Mouse (Mus musculus): ENCODE data around the gene Mapkbp1. TPM values are rescaled to one million over a fixed set of nuclear protein-coding genes. Genes with fewer than 3 reads are reported as not detected.

The Mapkbp1 gene
- total RNA-seq, 2 experiments from 2014 or later: 81.6 to 85.0 TPM

GRCm38 (mm10) chr2:120007680-120008210, 35.2 kb downstream of the Mapkbp1 start:
- intact Hi-C loops (cut with DNase I): loop anchor here (5.0 kb wide), 1 partner anchor 35 kb away; the partner anchor contains the start of gene Mapkbp1
- DNase-seq: no peak

GRCm38 (mm10) chr2:120008672-120009071, 36.2 kb downstream of the Mapkbp1 start:
- intact Hi-C loops (cut with DNase I): loop anchor here (5.0 kb wide), 1 partner anchor 36 kb away; the partner anchor contains the start of gene Mapkbp1

DNA sequence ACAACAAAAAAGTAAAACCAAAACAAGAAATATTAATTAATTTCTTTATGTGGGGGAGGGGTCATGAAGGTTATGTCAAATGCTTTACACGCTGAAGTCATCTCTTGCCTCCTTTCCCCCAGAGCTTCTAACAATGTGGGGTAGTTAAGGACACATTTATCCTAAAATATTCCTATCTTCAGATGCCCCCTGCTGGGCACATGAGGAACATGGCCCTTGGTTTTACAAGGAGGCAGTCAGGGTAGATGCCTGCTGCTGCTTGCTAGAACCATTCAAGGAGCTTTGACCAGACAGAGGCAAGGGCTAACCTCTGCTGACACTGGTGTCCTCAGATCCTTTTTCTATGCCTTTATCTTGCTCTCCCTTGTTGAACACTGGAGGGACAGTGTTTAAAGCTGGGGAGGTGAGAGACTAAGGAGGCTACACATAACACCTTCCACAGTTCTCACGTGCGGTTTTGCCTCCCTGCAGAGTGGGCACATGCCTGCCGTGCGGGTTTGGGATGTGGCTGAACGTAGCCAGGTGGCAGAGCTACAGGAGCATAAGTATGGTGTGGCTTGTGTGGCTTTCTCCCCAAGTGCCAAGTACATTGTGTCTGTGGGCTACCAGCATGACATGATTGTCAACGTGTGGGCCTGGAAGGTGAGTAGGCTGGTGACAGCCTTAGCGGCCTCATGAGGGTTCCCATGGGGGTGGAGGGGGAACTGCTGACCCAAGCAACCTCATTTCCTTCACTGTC, 39.1 kb downstream of the Mapkbp1 start:
- peak; percentile 25 for DNase-seq
- intact Hi-C loops (cut with DNase I): no loop called here

More at GRCm38 (mm10) chr2:120008672-120009071, 36.2 kb downstream of the Mapkbp1 start:
- DNase-seq: no peak

DNA sequence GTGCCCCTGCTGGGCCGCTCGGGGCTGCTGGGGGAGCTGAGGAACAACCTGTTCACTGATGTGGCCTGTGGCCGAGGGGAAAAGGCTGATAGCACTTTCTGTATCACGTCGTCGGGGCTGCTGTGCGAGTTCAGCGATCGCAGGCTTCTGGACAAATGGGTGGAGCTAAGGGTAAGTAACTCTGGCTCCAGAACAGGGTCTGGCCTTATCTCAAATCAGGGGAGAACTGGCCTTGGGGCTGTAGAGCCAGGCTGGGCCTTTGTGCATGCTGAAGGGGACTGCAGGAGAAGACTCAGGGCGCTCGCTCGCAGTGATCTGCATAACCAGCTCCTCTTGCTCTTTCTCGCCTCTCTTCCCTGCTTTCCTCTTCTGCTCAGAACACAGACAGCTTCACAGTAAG, 40.4 kb downstream of the Mapkbp1 start:
- DNase-seq: no peak
- intact Hi-C loops (cut with DNase I): no loop called here

DNA sequence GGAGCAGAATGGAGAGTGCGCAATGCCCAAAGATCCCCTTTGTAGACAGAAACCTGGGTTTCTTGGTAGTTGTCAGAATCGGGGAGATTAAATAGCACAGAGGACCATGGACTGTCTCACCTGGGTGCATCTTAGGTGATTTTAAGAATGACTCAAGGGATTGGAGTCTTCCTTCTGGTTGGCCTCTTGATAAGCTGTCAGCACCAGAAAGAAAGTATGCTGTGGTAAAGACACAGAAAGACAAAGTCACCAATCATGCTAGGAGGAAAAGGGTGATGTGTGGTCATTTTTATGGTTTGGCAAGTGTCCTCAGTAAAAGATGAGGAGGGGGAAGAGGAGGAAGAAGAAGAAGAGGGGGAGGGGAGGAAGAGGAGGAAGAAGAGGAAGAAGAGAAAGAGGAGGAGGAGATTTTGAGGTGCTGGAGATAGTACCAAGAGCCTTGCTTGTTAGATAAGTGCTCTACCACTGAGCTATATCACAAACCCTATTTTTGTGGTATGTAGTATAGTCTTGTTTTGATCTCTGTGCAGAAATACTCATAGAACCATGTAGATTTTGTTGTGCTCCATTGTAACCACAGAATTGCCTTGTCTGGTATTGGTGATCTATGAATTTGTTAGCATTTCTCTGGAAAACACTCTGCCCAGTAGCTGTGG, 41.5 kb downstream of the Mapkbp1 start:
- DNase-seq: no peak
- intact Hi-C loops (cut with DNase I): no loop called here

- no peak for DNase-seq
- intact Hi-C loops (cut with DNase I): no loop called here
Observed at GRCm38 (mm10) chr2:120015882-120016281, 43.4 kb downstream of the Mapkbp1 start.

DNA sequence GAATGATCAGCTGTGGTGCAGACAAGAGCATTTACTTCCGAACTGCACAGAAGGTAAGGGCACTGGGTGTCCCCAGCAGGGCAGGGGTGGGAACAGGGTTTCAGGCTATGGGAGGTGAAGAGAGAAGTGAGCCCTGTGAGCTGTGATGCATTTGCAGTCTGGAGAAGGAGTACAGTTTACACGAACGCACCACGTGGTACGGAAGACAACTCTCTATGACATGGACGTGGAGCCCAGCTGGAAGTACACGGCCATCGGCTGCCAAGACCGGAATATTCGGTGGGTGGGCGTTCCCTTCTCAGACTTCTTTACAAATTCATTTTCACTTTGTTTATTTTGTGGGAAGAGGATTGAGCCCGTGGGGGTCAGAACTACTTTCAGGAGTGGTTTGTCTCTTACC, 45.1 kb downstream of the Mapkbp1 start:
- no peak for DNase-seq
- intact Hi-C loops (cut with DNase I): no loop called here

DNA sequence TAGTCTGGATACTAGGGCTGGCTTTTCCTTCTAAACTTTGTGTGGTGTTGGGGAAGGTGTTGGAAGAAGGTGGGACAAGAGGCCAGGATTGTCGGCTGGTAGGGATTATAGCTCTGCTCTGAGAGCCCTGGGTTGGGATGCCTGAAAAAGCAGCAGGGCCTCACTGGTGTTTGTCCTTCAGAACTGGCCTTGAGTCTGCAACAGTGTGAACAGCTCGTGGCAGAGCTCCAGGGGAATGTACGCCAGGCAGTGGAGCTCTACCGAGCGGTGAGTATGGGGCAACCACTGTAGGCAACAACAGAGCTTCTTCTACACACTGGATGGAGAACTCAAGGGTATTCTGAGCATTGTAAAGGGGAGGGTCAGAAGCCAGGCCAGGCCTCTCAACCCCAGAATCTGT, 51.8 kb downstream of the Mapkbp1 start:
- DNase-seq: no peak
- intact Hi-C loops (cut with DNase I): no loop called here

- intact Hi-C loops (cut with DNase I): no loop called here
- DNase-seq: peak; percentile 92
Observed at GRCm38 (mm10) chr2:120026984-120027949, 54.8 kb downstream of the Mapkbp1 start, which contains the start of the genes Jmjd7 and Gm28042. Gene Jmjd7, plus strand, starts transcription at chr2:120027483. Gene Gm28042, plus strand, starts transcription at chr2:120027493.

GRCm38 (mm10) chr2:120027950-120028331, 55.4 kb downstream of the Mapkbp1 start:
- no peak for DNase-seq
- intact Hi-C loops (cut with DNase I): no loop called here

GRCm38 (mm10) chr2:120030380-120030779, 57.9 kb downstream of the Mapkbp1 start:
- intact Hi-C loops (cut with DNase I): no loop called here
- no peak for DNase-seq

GRCm38 (mm10) chr2:120032726-120033467, 60.4 kb downstream of the Mapkbp1 start, which contains the start of gene Pla2g4b:
Gene Pla2g4b, plus strand, starts transcription at chr2:120033417.
- DNase-seq: no peak
- intact Hi-C loops (cut with DNase I): no loop called here

DNA sequence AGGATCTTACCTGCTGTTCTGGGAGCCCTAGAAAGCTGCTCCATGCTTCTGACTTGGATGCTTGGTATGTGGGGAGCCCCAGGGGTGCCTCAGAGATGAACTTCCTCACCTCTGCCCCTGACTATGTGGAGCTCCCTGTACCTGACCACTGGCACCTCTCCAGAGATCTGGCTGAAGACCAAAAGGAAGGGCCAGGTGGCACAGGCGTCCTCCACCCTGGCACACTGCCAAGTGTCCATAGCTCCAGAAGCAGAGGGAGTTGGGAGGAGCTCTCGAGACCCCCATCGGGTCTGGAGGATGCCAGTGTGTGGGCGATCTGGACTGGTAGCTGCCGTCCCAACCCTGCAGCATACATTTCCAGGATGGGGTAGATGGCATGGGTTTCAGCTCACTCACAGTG, 61.2 kb downstream of the Mapkbp1 start:
- peak; percentile 49 for DNase-seq
- intact Hi-C loops (cut with DNase I): no loop called here

GRCm38 (mm10) chr2:120037744-120038143, 65.2 kb downstream of the Mapkbp1 start:
- intact Hi-C loops (cut with DNase I): no loop called here
- DNase-seq: no peak

GRCm38 (mm10) chr2:120040991-120041390, 68.5 kb downstream of the Mapkbp1 start:
- no peak for DNase-seq

DNA sequence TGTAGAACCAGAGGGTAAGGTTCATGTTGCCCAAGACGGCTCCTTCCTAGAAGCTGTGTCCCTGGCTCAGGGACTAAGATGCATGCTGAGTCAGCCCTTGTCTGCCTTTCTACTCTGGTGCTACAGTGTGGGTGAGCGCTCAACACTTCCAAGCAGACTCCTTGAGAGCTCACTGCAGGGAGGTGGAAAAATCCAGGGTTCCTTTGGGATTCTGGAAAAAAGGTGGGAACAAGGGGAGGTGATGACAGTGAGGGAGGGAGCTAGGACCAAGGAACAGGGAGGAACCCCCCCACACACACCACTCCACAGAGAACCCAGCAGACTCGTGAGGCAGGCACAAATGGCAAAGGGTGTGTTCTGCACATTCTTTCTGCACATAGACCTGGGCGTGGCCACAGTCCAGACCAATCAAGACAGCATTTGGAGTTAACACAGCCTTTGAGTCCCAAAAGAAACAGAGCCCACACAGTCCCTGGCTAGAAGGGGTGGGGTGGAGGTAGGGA, 71.7 kb downstream of the Mapkbp1 start:
- intact Hi-C loops (cut with DNase I): no loop called here

More at GRCm38 (mm10) chr2:120040991-120041390, 68.5 kb downstream of the Mapkbp1 start:
- intact Hi-C loops (cut with DNase I): no loop called here

GRCm38 (mm10) chr2:120044676-120045075, 72.2 kb downstream of the Mapkbp1 start:
- DNase-seq: no peak
- intact Hi-C loops (cut with DNase I): no loop called here

More for the DNA sequence above, 71.7 kb downstream of the Mapkbp1 start:
- DNase-seq: no peak

DNA sequence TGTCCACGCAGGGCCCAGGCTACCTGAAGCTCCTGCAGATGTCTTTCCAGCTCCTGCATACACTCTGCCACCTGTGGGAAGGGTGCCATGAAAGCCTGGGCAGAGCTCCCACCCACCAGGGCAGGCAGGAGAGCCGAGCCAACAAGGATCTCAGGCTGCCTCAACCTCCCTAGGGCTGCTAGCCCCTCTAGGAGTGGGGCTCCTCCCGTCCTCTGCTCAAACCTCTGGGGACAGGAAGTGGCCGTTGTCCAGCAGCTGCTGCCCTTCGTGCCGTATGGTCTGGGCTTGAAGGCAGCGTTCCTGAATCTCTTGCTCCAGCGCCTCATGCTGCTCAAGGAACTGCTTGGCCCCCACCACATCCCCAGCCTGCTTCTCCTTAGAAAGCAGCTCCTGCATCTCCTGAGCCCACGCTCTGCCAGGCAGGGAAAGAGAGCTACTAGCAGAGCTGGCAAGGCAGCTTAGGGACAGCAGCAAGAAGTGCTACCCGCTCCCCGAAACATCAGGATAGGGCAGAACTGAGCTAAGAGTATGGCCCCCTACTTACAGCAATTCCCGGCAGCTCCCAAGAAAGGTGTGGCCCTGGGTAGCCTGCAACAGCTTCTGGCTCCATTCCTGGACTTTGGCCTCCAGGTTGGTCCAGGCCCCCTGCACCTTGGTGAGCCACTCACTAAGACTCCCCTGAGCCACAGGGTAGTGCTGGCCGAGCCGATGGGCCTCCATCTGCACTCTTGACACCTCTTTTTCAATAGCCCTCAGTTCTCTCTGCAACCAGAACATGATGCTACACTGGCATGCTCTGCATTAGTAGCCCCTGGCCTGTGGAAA, 74.2 kb downstream of the Mapkbp1 start:
- peak; percentile 48 for DNase-seq

GRCm38 (mm10) chr2:120048173-120048572, 75.7 kb downstream of the Mapkbp1 start:
- intact Hi-C loops (cut with DNase I): no loop called here
- no peak for DNase-seq

More for the DNA sequence above, 74.2 kb downstream of the Mapkbp1 start:
- intact Hi-C loops (cut with DNase I): no loop called here

Data from left cerebral cortex, postnatal 4 days (tissue).